Mouse (Mus musculus) frontal cortex, postnatal 14 days (tissue): ENCODE data around the gene Scrn1.

Experiments
- DNase-seq, 2 experiments: peaks; one replicate each; pipeline ENCODE4 v3.0.0; 2022; ENCODE audit warnings: low spot score in 2 of 2

Gene Scrn1

GRCm38 (mm10) chr6:54472846-54473715 lies 93.2 kb downstream of the Scrn1 start:
- no peak for DNase-seq

GRCm38 (mm10) chr6:54471866-54472265 lies 94.4 kb downstream of the Scrn1 start:
- no peak for DNase-seq

GRCm38 (mm10) chr6:54467371-54467770 lies 98.9 kb downstream of the Scrn1 start:
- no peak for DNase-seq

- no peak for DNase-seq
Measured at GRCm38 (mm10) chr6:54464926-54465325, 101.4 kb downstream of the Scrn1 start.

- DNase-seq, result no peak
Measured at GRCm38 (mm10) chr6:54463701-54464458, 102.4 kb downstream of the Scrn1 start.

GRCm38 (mm10) chr6:54462766-54463165 lies 103.5 kb downstream of the Scrn1 start:
- no peak for DNase-seq

GRCm38 (mm10) chr6:54460915-54461671 lies 105.2 kb downstream of the Scrn1 start:
- DNase-seq, result peak; percentile 32 to 41

GRCm38 (mm10) chr6:54460172-54460914 lies 105.9 kb downstream of the Scrn1 start:
- DNase-seq, result no peak

- no peak for DNase-seq
Measured at GRCm38 (mm10) chr6:54459661-54460060, 106.6 kb downstream of the Scrn1 start.
